Mouse (Mus musculus): Measurements from ENCODE around the gene Stat1.

- no peak for TF ChIP-seq CTCF (IDR thresholded peaks at IDR 0.05; ENCODE audit: borderline replicate concordance, extremely low read depth, insufficient read depth, insufficient read length)
- no peak for TF ChIP-seq POLR2A (IDR thresholded peaks at IDR 0.05; ENCODE audit: borderline replicate concordance, extremely low read depth, insufficient read depth, insufficient read length, poor library complexity, severe bottlenecking)
Observed at GRCm38 (mm10) chr1:52175321-52175720, 56.1 kb downstream of the Stat1 start.

Measured in brain, embryonic 14.5 days (tissue).